Mouse (Mus musculus) urinary bladder, postnatal 25 days (tissue): ENCODE data around the gene Nlgn1.

Experiments used
- DNase-seq: peaks from one replicate; pipeline ENCODE4 v3.0.0; 2022; ENCODE audit warnings: low spot score

Nlgn1 gene

DNA sequence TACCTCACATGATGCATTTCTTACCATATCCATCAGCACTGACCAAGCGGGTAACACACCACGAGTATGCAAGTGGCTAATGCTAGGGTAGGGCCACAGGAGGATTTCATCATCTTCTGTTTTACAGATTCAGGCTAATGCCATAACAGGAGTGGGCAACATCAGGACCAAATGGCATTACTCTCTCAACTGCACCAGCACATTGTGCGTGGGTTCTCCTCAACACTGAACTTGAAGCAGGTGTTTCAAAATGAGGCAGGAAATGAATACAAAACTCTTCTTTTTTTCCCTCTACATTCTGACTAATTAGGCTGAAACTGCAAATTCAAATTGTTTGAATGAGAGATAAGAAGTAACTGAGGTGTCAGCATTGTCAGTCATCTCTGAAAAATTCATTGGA is 518.9 kb downstream of the Nlgn1 start:
- DNase-seq, result no peak

GRCm38 (mm10) chr3:25807559-25807958 is 524.7 kb downstream of the Nlgn1 start:
- no peak for DNase-seq

GRCm38 (mm10) chr3:25781651-25782050 is 550.6 kb downstream of the Nlgn1 start:
- DNase-seq, result no peak

DNA sequence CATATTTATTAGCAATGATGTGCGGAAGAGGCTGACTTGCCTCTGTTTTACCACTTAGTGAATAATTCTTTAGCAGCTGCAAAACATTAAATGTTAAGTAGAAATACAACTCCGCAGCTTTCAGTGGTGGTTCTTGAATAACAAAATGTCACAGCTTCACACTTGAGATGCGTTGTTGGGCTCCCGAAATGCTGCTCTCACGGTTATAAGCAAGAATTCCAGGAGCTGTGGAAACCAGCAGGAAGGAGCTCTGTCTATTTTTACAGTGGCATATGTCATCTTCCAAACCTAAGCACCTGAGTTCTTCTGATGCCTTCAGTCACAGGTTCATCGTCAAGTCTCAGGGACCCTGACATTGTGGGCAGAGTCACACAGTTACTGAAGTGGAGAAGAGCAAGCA is 556.8 kb downstream of the Nlgn1 start:
- no peak for DNase-seq

DNA sequence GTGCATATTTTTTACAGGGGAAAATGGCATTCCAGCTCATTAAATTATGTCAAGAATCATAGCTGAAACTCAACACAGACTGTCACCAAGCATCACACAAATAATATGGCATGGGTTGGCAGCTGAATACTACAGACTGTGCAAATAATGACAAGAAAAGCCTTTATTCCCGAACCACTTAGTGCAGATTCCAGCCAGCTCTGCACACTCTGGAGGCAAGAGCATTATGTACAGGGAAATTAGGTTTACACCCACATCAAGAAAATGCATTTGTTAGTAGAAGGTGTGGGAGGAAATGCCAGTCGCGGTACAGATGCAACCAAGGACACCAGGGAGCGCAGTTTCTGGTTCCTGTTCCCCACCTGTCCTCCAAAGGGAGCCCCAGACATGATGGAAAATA is 558.4 kb downstream of the Nlgn1 start:
- no peak for DNase-seq

DNA sequence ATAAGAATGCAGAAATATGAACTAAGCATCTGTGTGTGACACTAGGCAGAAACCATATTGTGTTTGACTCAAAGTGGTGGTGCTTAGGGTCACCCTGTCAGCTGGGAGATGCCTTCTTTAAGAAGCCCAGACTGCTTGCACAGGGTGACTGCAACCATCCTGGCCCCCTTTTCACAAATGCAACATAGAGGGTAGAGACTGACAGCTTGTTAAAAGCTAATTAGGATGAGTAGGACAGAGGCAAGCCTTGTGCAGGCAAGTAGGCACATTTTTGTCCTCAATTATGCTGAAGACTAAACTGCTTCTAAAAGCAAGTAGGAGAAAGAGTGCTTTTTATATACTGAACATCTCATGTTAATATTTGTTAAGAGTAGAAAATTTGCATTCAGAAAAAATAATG is 558.8 kb downstream of the Nlgn1 start:
- DNase-seq, result no peak

DNA sequence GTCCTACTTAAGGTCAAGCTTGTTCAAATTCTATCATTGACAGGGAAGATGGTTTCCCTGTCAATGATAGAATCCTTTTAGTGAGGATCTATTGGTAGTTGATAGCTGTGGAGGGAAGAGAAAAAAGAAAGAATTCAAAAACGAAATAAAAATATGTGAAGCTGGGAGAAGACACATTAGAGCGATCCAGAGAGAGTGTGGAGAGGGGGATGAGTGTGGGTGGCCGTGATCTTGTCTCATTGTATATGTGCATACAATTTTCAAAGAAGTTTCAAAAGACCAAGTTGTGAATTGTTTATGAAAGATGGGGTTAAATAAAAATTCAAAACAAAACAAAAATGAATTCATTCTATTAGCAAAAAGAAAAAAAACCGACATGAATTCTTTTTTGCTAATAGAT is 568.6 kb downstream of the Nlgn1 start:
- no peak for DNase-seq

DNA sequence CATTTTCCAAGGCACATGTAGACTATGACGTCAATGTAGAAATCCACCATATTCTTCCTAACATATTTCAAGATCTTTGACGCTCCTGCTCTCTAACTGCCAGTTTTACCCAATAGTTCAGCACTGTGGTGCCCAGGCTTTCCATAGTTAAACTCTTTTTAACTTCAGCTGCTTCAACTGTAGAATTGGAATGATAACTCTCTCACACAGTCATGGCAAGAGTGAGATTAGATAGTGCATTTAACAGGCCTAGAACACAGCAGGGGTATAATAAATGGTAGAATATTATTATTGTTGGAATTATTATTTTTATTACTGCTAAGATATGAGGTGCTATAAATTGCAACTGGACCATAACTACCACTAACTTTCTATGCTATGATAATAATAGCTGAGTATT is 574.4 kb downstream of the Nlgn1 start:
- no peak for DNase-seq

DNA sequence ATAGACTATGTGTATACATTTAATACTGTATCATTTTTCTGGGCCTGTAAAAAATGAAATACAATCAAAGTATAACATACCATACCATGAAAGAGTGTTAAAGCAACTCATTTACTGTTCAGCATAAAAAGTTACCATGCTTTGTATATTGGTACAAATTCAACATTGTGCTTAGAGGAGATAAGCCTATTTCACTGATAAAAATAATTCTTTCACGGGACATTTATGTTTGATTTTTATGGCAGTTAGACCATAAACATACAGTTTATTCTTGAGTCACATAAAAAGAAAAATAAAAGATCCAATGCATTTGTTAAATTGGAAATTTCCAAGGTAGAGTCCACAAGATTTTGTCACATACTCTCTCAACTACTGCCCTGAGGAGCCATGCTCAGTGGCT is 608.1 kb downstream of the Nlgn1 start:
- no peak for DNase-seq

- no peak for DNase-seq
These were observed 610.8 kb downstream of the Nlgn1 start for GRCm38 (mm10) chr3:25721464-25721863.

DNA sequence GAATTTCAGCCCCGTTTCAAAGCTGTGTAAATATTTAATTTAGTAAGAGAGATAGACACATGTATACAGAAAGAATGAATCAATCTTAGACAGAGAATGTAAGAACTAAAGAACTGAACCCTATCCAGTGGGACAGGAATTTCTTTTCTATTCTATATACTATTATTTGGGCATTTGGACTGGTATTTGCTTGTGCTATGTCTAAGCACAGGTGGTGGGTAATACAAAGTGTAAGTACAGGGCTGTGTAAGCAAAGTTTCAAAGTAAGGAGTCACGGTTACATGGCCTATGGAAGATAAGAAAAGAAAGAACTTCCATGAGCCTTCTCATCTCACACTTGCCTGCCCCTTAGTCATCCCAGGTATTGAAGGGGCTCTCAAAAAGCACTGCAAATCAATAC is 624.9 kb downstream of the Nlgn1 start:
- no peak for DNase-seq

DNA sequence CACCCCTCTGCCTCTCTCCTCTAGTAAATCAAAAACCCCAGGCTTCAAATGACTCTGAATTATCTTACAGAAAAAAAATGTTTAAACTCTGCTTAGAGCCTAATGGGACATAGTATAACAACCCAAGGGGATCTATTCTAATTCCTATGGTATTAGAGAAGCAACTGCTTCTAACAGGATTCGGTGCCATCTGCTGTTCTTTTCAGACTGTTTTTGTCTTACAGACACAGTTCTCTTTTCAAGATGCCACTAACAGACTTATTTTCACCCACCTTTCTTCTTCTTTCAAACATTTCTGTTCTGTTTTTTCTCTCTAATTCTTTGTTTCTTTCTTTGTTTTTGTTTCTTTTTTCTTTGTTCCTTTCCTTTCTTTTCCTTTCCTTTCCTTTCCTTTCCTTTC is 635.0 kb downstream of the Nlgn1 start:
- no peak for DNase-seq

- DNase-seq, result no peak
These were observed 643.3 kb downstream of the Nlgn1 start for GRCm38 (mm10) chr3:25688789-25689464.

DNA sequence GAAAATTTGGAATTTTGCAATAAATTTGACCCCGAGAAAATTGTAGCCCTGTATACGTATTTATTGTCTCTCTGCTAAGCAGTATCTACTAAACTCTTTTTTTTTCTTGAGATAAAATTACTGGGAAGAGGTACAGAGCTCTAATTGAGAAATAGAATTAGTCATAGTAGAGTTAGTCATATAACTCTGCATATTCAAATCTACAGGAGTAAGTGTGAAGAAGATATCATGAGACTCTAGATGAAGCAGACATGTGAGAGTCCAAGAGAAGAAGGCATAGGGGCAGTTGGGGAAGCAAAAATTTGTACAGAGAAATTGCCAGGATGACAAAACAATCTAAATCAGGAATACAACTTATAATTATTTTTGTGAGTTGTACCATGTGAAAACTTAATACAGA is 648.6 kb downstream of the Nlgn1 start:
- no peak for DNase-seq

DNA sequence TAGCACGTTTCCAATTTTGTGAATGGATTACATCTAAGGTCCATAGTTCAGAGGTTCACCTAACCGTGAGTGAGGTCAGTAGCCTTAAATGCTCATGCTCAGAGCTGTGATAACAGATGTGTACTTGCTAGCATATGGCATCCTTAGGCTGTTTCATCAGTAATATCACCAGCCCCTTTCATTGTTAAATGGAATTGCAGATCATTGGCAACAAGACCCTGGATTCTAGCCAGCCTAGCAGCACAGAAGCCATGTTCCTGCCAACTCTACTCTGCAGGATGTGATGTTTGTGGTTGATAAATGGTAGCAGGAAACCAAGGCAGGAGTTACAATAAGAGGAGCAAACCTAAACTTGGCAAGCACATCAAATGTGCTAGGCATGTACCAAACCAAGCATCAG is 652.9 kb downstream of the Nlgn1 start:
- no peak for DNase-seq

GRCm38 (mm10) chr3:25675888-25676287 is 656.4 kb downstream of the Nlgn1 start:
- DNase-seq, result no peak

DNA sequence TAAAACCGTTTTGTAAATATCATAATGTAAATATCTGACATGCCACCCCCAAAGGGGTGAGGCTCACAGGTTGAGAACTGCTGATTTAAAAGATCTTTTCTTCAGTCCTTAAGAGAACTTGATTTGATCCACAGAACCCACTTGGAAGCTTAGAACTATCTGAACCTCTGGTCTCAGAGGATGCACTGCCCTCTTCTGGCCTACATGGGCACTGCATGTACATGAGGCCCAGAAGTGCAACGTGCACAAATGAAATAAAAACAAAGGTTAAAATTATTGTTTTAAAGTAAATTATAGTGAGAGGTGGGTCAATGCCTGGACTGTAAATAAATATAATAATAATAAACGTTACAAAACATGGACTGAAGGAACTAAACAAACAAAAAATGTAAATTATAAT is 657.2 kb downstream of the Nlgn1 start:
- peak; percentile 9 for DNase-seq

DNA sequence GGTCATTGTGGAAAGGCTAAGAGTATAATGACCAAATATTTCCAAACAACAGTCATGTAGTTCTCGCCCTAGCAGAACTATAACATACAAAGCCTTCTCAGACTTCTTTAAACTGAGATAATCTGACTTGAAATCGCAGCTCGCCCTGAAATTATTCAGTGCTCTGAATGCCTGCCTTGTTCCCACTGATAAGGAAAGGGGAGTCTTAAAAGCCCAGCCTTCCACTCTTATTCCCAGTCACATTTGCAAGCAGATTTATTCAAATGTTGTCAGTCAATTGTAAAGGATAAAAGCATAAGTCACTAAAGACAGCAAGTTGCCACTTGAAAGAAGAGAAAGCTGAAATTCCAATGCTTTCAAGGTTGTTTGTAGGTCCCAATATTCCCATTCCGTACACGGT is 658.9 kb downstream of the Nlgn1 start:
- no peak for DNase-seq

DNA sequence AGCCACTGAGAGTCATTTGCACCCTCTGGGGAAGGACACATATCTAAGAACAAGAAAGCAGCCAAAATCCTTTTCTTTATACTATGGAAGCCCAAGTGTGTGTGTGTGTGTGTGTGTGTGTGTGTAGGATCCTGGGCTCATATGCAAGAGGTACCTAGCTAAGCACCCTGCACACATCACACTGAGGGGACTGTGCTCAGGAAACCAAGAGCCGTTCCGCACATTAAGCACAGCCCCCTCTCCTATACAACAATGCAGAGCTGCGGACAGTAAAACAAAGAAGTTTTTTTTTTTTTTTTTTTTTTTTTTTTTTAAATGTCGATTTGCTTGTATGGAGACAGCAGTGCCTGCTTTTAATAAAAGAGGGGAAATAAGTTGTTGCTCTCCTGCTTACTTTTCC is 659.5 kb downstream of the Nlgn1 start:
- DNase-seq, result no peak

DNA sequence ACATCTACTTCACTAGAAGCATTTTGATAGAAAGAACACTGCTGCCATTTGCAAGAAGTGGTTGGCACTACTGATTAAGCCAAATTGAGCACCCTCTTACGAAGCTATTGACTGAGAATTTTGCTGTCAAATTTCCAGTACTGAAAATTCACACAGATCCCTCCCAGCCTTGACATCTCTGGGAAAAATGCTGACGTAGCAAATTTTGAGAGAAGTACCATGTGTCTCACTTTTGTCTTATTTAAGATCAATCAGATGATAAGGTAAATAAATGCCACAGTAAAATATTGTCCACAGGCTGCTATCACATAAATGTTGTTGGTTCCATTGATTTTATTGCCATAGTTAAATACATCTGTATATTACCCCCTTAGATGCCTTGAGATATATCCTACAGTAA is 668.8 kb downstream of the Nlgn1 start:
- DNase-seq, result no peak

GRCm38 (mm10) chr3:25660285-25660684 is 672.0 kb downstream of the Nlgn1 start:
- no peak for DNase-seq

GRCm38 (mm10) chr3:25658006-25658405 is 674.3 kb downstream of the Nlgn1 start:
- no peak for DNase-seq

DNA sequence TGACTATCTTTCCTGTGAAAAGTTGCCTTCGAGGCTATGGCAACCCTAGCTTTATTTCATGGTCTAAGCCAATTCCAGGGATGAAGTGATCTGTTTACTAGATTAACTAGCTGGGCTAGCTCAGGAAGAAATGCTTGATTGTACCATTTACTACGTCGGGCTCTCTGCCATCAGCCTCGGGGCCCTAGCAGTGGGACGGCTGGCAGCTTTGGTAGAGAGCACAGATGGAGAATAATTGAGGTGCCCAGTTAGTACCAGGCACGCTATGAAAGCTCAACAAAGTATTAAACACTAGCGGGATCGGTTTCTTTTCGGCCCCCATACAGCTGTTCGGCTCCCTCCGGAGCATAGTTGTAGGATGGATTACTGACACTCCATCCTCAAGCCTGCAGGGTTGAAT is 675.2 kb downstream of the Nlgn1 start:
- no peak for DNase-seq

DNA sequence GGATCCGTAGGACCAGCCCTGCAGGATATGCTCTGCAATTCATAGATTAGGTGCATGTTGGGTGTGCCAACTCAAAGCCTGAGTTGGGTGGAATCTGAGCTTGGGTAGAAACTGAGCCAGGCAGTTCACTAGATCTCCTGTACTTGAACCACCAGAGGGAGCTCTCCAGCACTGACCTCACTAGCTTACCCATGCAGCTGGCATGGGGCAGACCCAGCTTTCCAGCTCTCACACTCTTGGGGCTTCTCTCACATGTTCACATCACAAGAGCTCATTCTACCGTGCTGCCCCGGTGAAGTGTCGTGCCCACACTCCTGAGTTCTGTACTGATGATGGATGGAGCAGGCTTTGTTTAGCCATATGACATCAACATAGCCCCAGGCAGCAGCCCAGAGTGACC is 679.2 kb downstream of the Nlgn1 start:
- peak; percentile 6 for DNase-seq
